Mouse (Mus musculus): ENCODE measurements around the gene Klk1.
"Not testable (repeated sequence)": the region's sequence is repeated elsewhere in the genome, so short reads cannot be mapped to it uniquely, and the experiment has no call there.

GRCm38 (mm10) chr7:44186516-44186915 is 38.6 kb upstream of the Klk1 start:
- TF ChIP-seq POLR2A (IDR thresholded peaks at IDR 0.05; ENCODE audit: control insufficient read depth, low read depth, low read length); CTCF (IDR thresholded peaks at IDR 0.05; ENCODE audit: control insufficient read depth, insufficient read depth, insufficient replicate concordance, low read depth, low read length): not testable (repeated sequence)
